Comparison of ENCODE assay signal across 21 mouse cellular contexts in the genomic region with DNA sequence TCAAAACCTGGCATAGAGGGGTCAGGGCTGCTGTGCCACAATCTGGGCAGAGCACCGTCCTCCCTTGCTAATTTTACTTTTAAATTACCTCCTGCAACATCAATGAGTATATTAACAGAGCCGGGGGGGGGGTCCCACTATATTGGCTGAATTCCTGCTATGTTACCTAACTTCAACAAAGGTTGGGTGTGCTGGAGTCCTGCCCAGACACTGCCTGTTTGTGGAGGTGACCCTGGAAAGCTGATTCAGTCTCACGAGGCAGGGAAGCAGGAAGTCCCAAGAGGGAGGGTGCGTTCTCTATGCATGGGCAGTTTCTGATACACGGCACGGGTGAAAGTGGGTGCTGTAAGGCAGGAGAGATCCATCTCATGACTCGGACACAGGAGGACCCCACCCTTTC.
A peak's percentile ranks its signal among the peaks of the same experiment; 100 is the strongest.
DNase-seq lines count a peak whose midpoint lies in the region; ATAC-seq and TF ChIP-seq lines count a peak whose summit lies in the region.
"Had no signal": no experiment of that assay in that cellular context is flagged by ENCODE, and none has a peak within 500 bp of the region (broad histone marks: within the 10 kb centered on the region; RNA-seq: fewer than 3 reads in every experiment).

No protein-coding gene starts in this region.

- TF ChIP-seq CTCF in heart, postnatal 0 days (IDR thresholded peaks at IDR 0.05; ENCODE audit: low read depth): no peak
- no peak for TF ChIP-seq CTCF in kidney, adult 2 months (conservative IDR thresholded peaks at IDR 0.05; ENCODE audit: insufficient read depth, insufficient read length, low read depth, low read length)

- peaks cover 19% of the 10 kb centered on the region for H3K4me1 ChIP-seq in heart, postnatal 0 days (ENCODE audit: control insufficient read depth, insufficient read depth)
- H3K4me1 ChIP-seq in kidney, adult 2 months (ENCODE audit: control insufficient read depth, insufficient read depth, low read length): peaks cover 22% of the 10 kb centered on the region; the same call in 1 of the 2 replicates
- H3K4me1 ChIP-seq: embryonic facial prominence, embryonic 13.5 days; limb, embryonic 13.5 days; liver, embryonic 13.5 days; lung, embryonic 15.5 days had no signal

- no peak overlapping the region for H3K9ac ChIP-seq in heart, postnatal 0 days (replicated peaks; ENCODE audit: low read depth, low read length)
- H3K9ac ChIP-seq: embryonic facial prominence, embryonic 13.5 days; limb, embryonic 13.5 days; liver, embryonic 13.5 days; lung, embryonic 15.5 days had no signal

- H3K4me3 ChIP-seq in heart, postnatal 0 days (ENCODE audit: low read depth, low read length): no peak overlapping the region
- no peak overlapping the region for H3K4me3 ChIP-seq in kidney, adult 2 months (ENCODE audit: insufficient read depth, low read depth, low read length)
- H3K4me3 ChIP-seq: embryonic facial prominence, embryonic 13.5 days; heart, embryonic 10.5 days; limb, embryonic 13.5 days; liver, embryonic 13.5 days; lung, embryonic 15.5 days; midbrain, embryonic 10.5 days had no signal

- ATAC-seq in heart, postnatal 0 days (ENCODE audit: insufficient read depth, low read depth): peak; percentile 43
- no peak for ATAC-seq in inflammation-experienced regulatory T-cells, adult 6 months
- ATAC-seq: forebrain, embryonic 14.5 days; hindbrain, embryonic 16.5 days; intestine, postnatal 0 days had no signal

- no peaks in the 10 kb centered on the region for H3K27me3 ChIP-seq in heart, postnatal 0 days (ENCODE audit: control insufficient read depth, insufficient read depth, low read length)
- no peaks in the 10 kb centered on the region for H3K27me3 ChIP-seq in kidney, adult 2 months (replicated peaks; ENCODE audit: control insufficient read depth, insufficient read depth, low read length)
- H3K27me3 ChIP-seq: embryonic facial prominence, embryonic 13.5 days; limb, embryonic 13.5 days; liver, embryonic 13.5 days; lung, embryonic 15.5 days had no signal

- 26% methylated on average over 7 of the region's 7 CpGs for WGBS in heart, postnatal 0 days
- WGBS in kidney, adult 2 months: 21% methylated on average over 7 of the region's 7 CpGs

- DNase-seq in heart, postnatal 0 days (ENCODE audit: low spot score): no peak
- no peak for DNase-seq in heart, postnatal 36 days
- DNase-seq in adrenal gland, postnatal 36 days: peak; percentile 46 to 49
- DNase-seq in kidney, adult 2 months: peak; percentile 88
- DNase-seq in kidney, postnatal 25 days: peak; percentile 84 to 92
- DNase-seq in T-cell, adult 2 months (ENCODE audit: low spot score): no peak
- DNase-seq: cerebellum, adult 11 months; cerebellum, postnatal 10 days; gastrocnemius, postnatal 25 days; liver, embryonic 13.5 days; retina, postnatal 1 day had no signal

- TF ChIP-seq EP300 in heart, postnatal 0 days (IDR thresholded peaks at IDR 0.05; ENCODE audit: low read depth): no peak

- peaks cover 41% of the 10 kb centered on the region for H3K36me3 ChIP-seq in heart, postnatal 0 days (replicated peaks; ENCODE audit: control insufficient read depth, insufficient read depth, low read length)
- H3K36me3 ChIP-seq in kidney, adult 2 months (ENCODE audit: control insufficient read depth, insufficient read depth, low read length): no peaks in the 10 kb centered on the region
- H3K36me3 ChIP-seq: liver, embryonic 13.5 days had no signal

- intact Hi-C loops in heart, postnatal 36 days (cut with DNase I): no loop called here

- no peak for TF ChIP-seq POLR2A in kidney, adult 2 months (IDR thresholded peaks at IDR 0.05; ENCODE audit: low read depth, low read length)

- no peaks in the 10 kb centered on the region for H3K9me3 ChIP-seq in heart, postnatal 0 days (replicated peaks; ENCODE audit: control insufficient read depth, low read length)
- H3K9me3 ChIP-seq: embryonic facial prominence, embryonic 13.5 days; heart, embryonic 10.5 days; limb, embryonic 13.5 days; liver, embryonic 13.5 days; lung, embryonic 15.5 days; midbrain, embryonic 10.5 days had no signal

- no peak overlapping the region for H3K4me2 ChIP-seq in heart, postnatal 0 days (ENCODE audit: low read depth, low read length)
- H3K4me2 ChIP-seq: embryonic facial prominence, embryonic 13.5 days; limb, embryonic 13.5 days; liver, embryonic 13.5 days; lung, embryonic 15.5 days had no signal

- H3K27ac ChIP-seq in heart, postnatal 0 days (ENCODE audit: low read depth): 0 out of 2 replicates have a peak overlapping the region, but pooled peaks have one; percentile 32
- H3K27ac ChIP-seq in kidney, adult 2 months (ENCODE audit: insufficient read depth, low read depth, low read length): peak overlapping the region; percentile 87
- H3K27ac ChIP-seq: embryonic facial prominence, embryonic 13.5 days; heart, embryonic 10.5 days; limb, embryonic 13.5 days; liver, embryonic 13.5 days; lung, embryonic 15.5 days; macrophage; midbrain, embryonic 10.5 days had no signal

Comparison
In these comparisons a context has a peak if more than half of its experiments do, and no peak if none do; other contexts are left out.
1. DNase-seq: peak in adrenal gland, postnatal 36 days (2 of 2), kidney, adult 2 months (single experiment) and kidney, postnatal 25 days (2 of 2); none in heart, postnatal 0 days (single experiment), heart, postnatal 36 days (0 of 2) and T-cell, adult 2 months (single experiment).